Comparison of ENCODE assay signal across 20 mouse cellular contexts in genomic region chr10:128486370-128486769, GRCm38 (mm10). TPM values are rescaled to one million over a fixed set of nuclear protein-coding genes. Genes with fewer than 3 reads are reported as not detected.
A peak's percentile ranks its signal among the peaks of the same experiment; 100 is the strongest.
DNase-seq lines count a peak whose midpoint lies in the region; ATAC-seq and TF ChIP-seq lines count a peak whose summit lies in the region.
"Had no signal": no experiment of that assay in that cellular context is flagged by ENCODE, and none has a peak within 500 bp of the region (broad histone marks: within the 10 kb centered on the region; RNA-seq: fewer than 3 reads in every experiment).

No protein-coding gene starts in this region.

- no peak overlapping the region for H3K27ac ChIP-seq in liver, postnatal 0 days (ENCODE audit: low read depth)
- no peak overlapping the region for H3K27ac ChIP-seq in midbrain, postnatal 0 days (ENCODE audit: low read depth, low read length)
- H3K27ac ChIP-seq: embryonic facial prominence, embryonic 13.5 days; embryonic facial prominence, embryonic 15.5 days; forebrain, embryonic 10.5 days; forebrain, embryonic 12.5 days had no signal

- H3K27me3 ChIP-seq in liver, postnatal 0 days (ENCODE audit: insufficient read depth, low read length), result no peaks in the 10 kb centered on the region
- no peaks in the 10 kb centered on the region for H3K27me3 ChIP-seq in midbrain, postnatal 0 days (ENCODE audit: insufficient read depth, low read length)
- H3K27me3 ChIP-seq: embryonic facial prominence, embryonic 13.5 days; embryonic facial prominence, embryonic 15.5 days; forebrain, embryonic 12.5 days had no signal

- WGBS in liver, postnatal 0 days (ENCODE audit: insufficient replicate concordance), result 84% methylated on average over 7 of the region's 7 CpGs
- WGBS in midbrain, postnatal 0 days, result 91% methylated on average over 7 of the region's 7 CpGs

- peak; percentile 82 for DNase-seq in adrenal gland, adult 2 months
- DNase-seq in adrenal gland, postnatal 10 days, result no peak
- DNase-seq in adrenal gland, adult 8-10 months, result peak; percentile 61
- DNase-seq in adrenal gland, postnatal 14 days, result peak; percentile 70
- DNase-seq in adrenal gland, postnatal 36 days, result peak; percentile 67 to 68
- no peak for DNase-seq in liver, postnatal 0 days
- no peak for DNase-seq in midbrain, postnatal 0 days (ENCODE audit: low spot score)
- DNase-seq: cerebellum, adult 11 months; cerebellum, adult 18-20 months; cerebellum, adult 8-10 months; cerebellum, postnatal 14 days; cerebellum, postnatal 36 days; embryo, embryonic 11 days had no signal

- no peak overlapping the region for H3K9ac ChIP-seq in liver, postnatal 0 days (replicated peaks)
- no peak overlapping the region for H3K9ac ChIP-seq in midbrain, postnatal 0 days (replicated peaks; ENCODE audit: low read length, poor library complexity, severe bottlenecking)
- H3K9ac ChIP-seq: embryonic facial prominence, embryonic 13.5 days; embryonic facial prominence, embryonic 15.5 days; forebrain, embryonic 12.5 days had no signal

- no peak overlapping the region for H3K4me2 ChIP-seq in liver, postnatal 0 days (ENCODE audit: low read depth, low read length)
- H3K4me2 ChIP-seq in midbrain, postnatal 0 days (ENCODE audit: low read depth, low read length, poor library complexity, severe bottlenecking), result no peak overlapping the region
- H3K4me2 ChIP-seq: embryonic facial prominence, embryonic 13.5 days; embryonic facial prominence, embryonic 15.5 days; forebrain, embryonic 12.5 days had no signal

- TF ChIP-seq CTCF in liver, postnatal 0 days (IDR thresholded peaks at IDR 0.05; ENCODE audit: low read depth), result no peak
- TF ChIP-seq CTCF in midbrain, postnatal 0 days (IDR thresholded peaks at IDR 0.05), result no peak

- no peak for TF ChIP-seq EP300 in liver, postnatal 0 days (IDR thresholded peaks at IDR 0.05; ENCODE audit: low read depth)

- no peak for ATAC-seq in liver, postnatal 0 days
- ATAC-seq in midbrain, postnatal 0 days (ENCODE audit: low FRiP score), result no peak
- ATAC-seq: forebrain, embryonic 14.5 days; forebrain, embryonic 16.5 days had no signal

- H3K9me3 ChIP-seq in liver, postnatal 0 days (ENCODE audit: low read length), result no peaks in the 10 kb centered on the region
- no peaks in the 10 kb centered on the region for H3K9me3 ChIP-seq in midbrain, postnatal 0 days (ENCODE audit: low read length)
- H3K9me3 ChIP-seq: embryonic facial prominence, embryonic 13.5 days; embryonic facial prominence, embryonic 15.5 days; forebrain, embryonic 10.5 days; forebrain, embryonic 12.5 days had no signal

- no peak overlapping the region for H3K4me3 ChIP-seq in liver, postnatal 0 days (ENCODE audit: low read depth, low read length)
- H3K4me3 ChIP-seq in midbrain, postnatal 0 days (ENCODE audit: low read depth, low read length), result no peak overlapping the region
- H3K4me3 ChIP-seq: embryonic facial prominence, embryonic 13.5 days; embryonic facial prominence, embryonic 15.5 days; erythroblast, embryonic 14.5 days; forebrain, embryonic 10.5 days had no signal

- peaks cover 84% of the 10 kb centered on the region for H3K36me3 ChIP-seq in liver, postnatal 0 days (replicated peaks; ENCODE audit: insufficient read depth, low read length)
- H3K36me3 ChIP-seq in midbrain, postnatal 0 days (ENCODE audit: insufficient read depth, low read length), result peaks cover 81% of the 10 kb centered on the region

- H3K4me1 ChIP-seq in liver, postnatal 0 days (ENCODE audit: insufficient read depth), result peaks cover under 1% of the 10 kb centered on the region; the same call in 1 of the 2 replicates
- H3K4me1 ChIP-seq in midbrain, postnatal 0 days (ENCODE audit: insufficient read depth, low read length), result peaks cover 3% of the 10 kb centered on the region; the same call in 1 of the 2 replicates

RNA-seq across cellular contexts. Expression of gene Myl6, which starts 7.6 kb away (rescaled TPM):
- 100 to 1,000 TPM; 786 to 985 TPM for total RNA-seq in adrenal gland, adult 2 months (2021)
- polyA plus RNA-seq in adrenal gland, adult 2 months (2012; rRNA removed), result 324 and 445 TPM in 2 replicates
- 100 to 1,000 TPM; 739 to 765 TPM for total RNA-seq in adrenal gland, postnatal 10 days (2021)
- total RNA-seq in adrenal gland, adult 8-10 months (2022), result 100 to 1,000 TPM; 760 to 841 (median 820) TPM
- total RNA-seq in adrenal gland, postnatal 14 days (2021), result 800 and 862 TPM in 2 replicates
- total RNA-seq in adrenal gland, postnatal 36 days (2021), result 100 to 1,000 TPM; 812 to 946 TPM
- polyA plus RNA-seq in liver, postnatal 0 days (2015; fragmentation: Nextera tagmentation; extraction: Ambion mirVana), result 437 and 442 TPM in 2 replicates
- 648 and 715 TPM in 2 replicates for total RNA-seq in midbrain, postnatal 0 days (2014; rRNA removed)
- 946 and 1,057 TPM in 2 replicates for polyA plus RNA-seq in midbrain, postnatal 0 days (2015; fragmentation: Nextera tagmentation; extraction: Ambion mirVana)

RNA-seq across cellular contexts. Expression of gene Myl6b, which starts 12.1 kb away (rescaled TPM):
- 1 to 10 TPM; 6.2 to 8.3 TPM for total RNA-seq in adrenal gland, adult 2 months (2021)
- polyA plus RNA-seq in adrenal gland, adult 2 months (2012; rRNA removed), result 5.1 and 5.7 TPM in 2 replicates
- total RNA-seq in adrenal gland, postnatal 10 days (2021), result 10 to 100 TPM; 10.9 to 17.3 TPM
- 10 to 100 TPM in 2 of 4 experiments, 1 to 10 TPM in 2; 4.8 to 11.6 (median 7.9) TPM for total RNA-seq in adrenal gland, adult 8-10 months (2022)
- 4.7 and 5.0 TPM in 2 replicates for total RNA-seq in adrenal gland, postnatal 14 days (2021)
- 1 to 10 TPM; 5.6 to 6.1 TPM for total RNA-seq in adrenal gland, postnatal 36 days (2021)
- polyA plus RNA-seq in liver, postnatal 0 days (2015; fragmentation: Nextera tagmentation; extraction: Ambion mirVana), result 1.5 and 1.7 TPM in 2 replicates
- 24.6 and 28.6 TPM in 2 replicates for total RNA-seq in midbrain, postnatal 0 days (2014; rRNA removed)
- polyA plus RNA-seq in midbrain, postnatal 0 days (2015; fragmentation: Nextera tagmentation; extraction: Ambion mirVana), result 4.9 and 5.4 TPM in 2 replicates

RNA-seq across cellular contexts. Expression of gene Smarcc2, which starts 27.3 kb away (rescaled TPM):
- total RNA-seq in adrenal gland, adult 2 months (2021), result 100 to 1,000 TPM; 120 to 128 TPM
- polyA plus RNA-seq in adrenal gland, adult 2 months (2012; rRNA removed), result 129 and 130 TPM in 2 replicates
- total RNA-seq in adrenal gland, postnatal 10 days (2021), result 100 to 1,000 TPM in 1 of 2 experiments, 10 to 100 TPM in 1; 94.1 to 123 TPM
- total RNA-seq in adrenal gland, adult 8-10 months (2022), result 100 to 1,000 TPM; 103 to 155 (median 127) TPM
- 107 and 108 TPM in 2 replicates for total RNA-seq in adrenal gland, postnatal 14 days (2021)
- 100 to 1,000 TPM in 1 of 2 experiments, 10 to 100 TPM in 1; 97.5 to 104 TPM for total RNA-seq in adrenal gland, postnatal 36 days (2021)
- 13.4 and 14.7 TPM in 2 replicates for polyA plus RNA-seq in liver, postnatal 0 days (2015; fragmentation: Nextera tagmentation; extraction: Ambion mirVana)
- total RNA-seq in midbrain, postnatal 0 days (2014; rRNA removed), result 216 and 233 TPM in 2 replicates
- polyA plus RNA-seq in midbrain, postnatal 0 days (2015; fragmentation: Nextera tagmentation; extraction: Ambion mirVana), result 129 and 143 TPM in 2 replicates

RNA-seq across cellular contexts. Expression of gene Esyt1, which starts 39.3 kb away (rescaled TPM):
- total RNA-seq in adrenal gland, adult 2 months (2021), result 10 to 100 TPM; 26.1 to 32.6 TPM
- 52.8 and 59.6 TPM in 2 replicates for polyA plus RNA-seq in adrenal gland, adult 2 months (2012; rRNA removed)
- 10 to 100 TPM; 31.5 to 41.5 TPM for total RNA-seq in adrenal gland, postnatal 10 days (2021)
- total RNA-seq in adrenal gland, adult 8-10 months (2022), result 10 to 100 TPM; 22.8 to 44.9 (median 33.2) TPM
- 28.5 and 36.9 TPM in 2 replicates for total RNA-seq in adrenal gland, postnatal 14 days (2021)
- total RNA-seq in adrenal gland, postnatal 36 days (2021), result 10 to 100 TPM; 22.7 to 28.8 TPM
- polyA plus RNA-seq in liver, postnatal 0 days (2015; fragmentation: Nextera tagmentation; extraction: Ambion mirVana), result 6.6 and 7.6 TPM in 2 replicates
- total RNA-seq in midbrain, postnatal 0 days (2014; rRNA removed), result 16.2 and 16.6 TPM in 2 replicates
- 7.3 and 7.4 TPM in 2 replicates for polyA plus RNA-seq in midbrain, postnatal 0 days (2015; fragmentation: Nextera tagmentation; extraction: Ambion mirVana)

Comparison
In these comparisons a context has a peak if more than half of its experiments do, and no peak if none do; other contexts are left out.
1. DNase-seq: peak in adrenal gland, adult 2 months (single experiment), adrenal gland, adult 8-10 months (single experiment), adrenal gland, postnatal 14 days (single experiment) and adrenal gland, postnatal 36 days (2 of 2); none in adrenal gland, postnatal 10 days (single experiment), liver, postnatal 0 days (single experiment) and midbrain, postnatal 0 days (single experiment).